Mouse (Mus musculus) erythroblast, embryonic 14.5 days (primary cell): ENCODE data around the gene Rcan1.

Experiments
- GATA1 ChIP-seq: IDR thresholded peaks from 2 replicates; pipeline ENCODE4 v1.6.1; 2012; ENCODE audit warnings: low read length, inconsistent platforms, mixed read lengths
- TAL1 ChIP-seq: IDR thresholded peaks from 3 replicates; pipeline ENCODE4 v1.6.1; 2012; ENCODE audit warnings: low read length, inconsistent platforms, mixed read lengths

- no peak for TF ChIP-seq TAL1
- no peak for TF ChIP-seq GATA1
Observed at GRCm38 (mm10) chr16:92487086-92487485, 16.4 kb upstream of the Rcan1 start.
